Mouse (Mus musculus): ENCODE measurements at regions not wholly inside any gene's neighbourhood (a gene's known extent, or its start where the extent isn't known, plus 50 kb on each side); places are given as distances from the start of the nearest gene placed in this dataset.
A peak's percentile ranks its signal among the peaks of the same experiment; 100 is the strongest.

DNA sequence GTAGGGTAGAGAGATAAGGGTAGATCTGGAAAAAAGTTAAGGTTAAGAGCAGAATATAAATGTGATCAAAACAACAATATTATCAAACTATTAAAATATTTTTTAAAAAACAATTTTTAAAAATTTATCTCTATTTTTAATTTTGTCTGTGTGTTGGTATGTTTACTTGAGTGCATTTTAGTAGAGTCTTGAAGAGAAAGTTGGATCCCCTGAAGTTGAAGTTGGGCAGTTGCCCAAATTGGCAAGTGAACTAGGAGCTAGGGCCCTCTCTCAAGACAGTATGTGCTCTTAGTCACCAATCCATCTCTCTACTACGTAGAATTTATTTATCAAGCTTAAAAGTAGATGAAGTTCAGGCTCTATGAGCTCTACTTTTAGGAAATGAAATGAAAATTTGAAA is 59.9 kb downstream of the Adamts1 start:
- no peak for DNase-seq

DNA sequence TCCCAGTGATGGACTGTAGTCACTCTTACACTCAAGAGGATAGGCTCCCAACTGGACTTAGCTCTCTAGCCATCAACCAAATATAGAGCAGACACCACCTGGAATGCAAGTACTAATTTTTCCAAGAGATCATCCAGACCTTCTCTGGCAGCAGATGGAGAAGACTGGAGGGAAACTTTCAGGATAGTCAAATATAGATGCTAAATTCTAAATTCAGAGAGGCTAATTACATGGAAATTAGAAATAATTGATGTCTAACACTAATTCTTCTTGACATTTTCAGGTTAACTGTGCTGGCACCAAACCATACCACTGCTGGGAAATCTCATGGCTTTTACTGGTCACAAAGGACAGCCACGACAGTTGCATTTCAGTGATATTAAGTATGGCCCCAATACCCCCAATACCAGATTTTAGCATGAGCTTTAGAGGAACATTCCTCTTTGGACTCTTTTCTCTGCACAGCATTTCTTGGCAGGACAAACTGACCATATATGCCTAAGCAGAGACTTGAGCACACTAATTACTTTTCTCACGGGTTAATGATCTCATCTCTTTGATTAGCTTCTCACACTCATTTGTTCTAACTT is 64.2 kb downstream of the Adamts1 start:
- DNase-seq = no peak

DNA sequence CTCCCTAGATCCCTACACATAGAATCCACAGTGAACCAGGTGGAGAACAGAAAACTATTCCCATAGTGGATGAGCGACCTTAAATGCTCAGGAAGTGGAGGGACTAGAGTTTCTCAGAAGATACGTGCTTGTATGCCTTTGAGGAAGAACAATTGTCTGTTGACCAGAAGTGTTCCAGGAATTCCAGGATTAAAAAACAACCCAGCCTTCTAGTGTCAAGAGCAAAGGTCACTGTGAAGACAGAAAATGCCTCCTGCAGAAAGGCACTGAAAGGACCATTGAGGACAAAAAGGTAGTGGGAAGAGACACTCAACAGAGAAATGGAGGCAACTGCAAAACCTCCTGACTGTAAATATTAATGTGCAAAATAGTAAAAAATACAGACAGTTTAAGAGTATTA is 74.9 kb downstream of the Adamts1 start:
- DNase-seq = no peak

DNA sequence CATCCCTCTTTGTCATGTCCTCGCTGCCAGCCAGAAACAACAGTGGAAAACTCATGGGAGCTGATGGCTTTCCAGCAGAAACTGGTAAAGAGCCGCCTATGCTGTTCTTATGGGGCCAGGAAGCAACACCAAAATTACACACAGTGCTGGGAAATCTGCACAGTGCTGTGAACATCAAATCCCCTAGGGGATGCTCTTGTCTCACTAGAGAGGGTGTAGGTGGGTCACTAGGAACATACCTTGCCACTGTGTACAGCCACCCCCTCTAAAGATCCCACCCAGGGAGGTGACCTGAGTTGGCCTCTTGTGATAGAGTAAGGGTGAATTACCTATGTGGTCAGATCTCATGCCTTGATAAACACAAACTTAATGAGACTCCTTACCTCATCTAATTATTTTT is 80.9 kb downstream of the Adamts1 start:
- peak in 1 of 2 experiments; percentile 2 for DNase-seq

DNA sequence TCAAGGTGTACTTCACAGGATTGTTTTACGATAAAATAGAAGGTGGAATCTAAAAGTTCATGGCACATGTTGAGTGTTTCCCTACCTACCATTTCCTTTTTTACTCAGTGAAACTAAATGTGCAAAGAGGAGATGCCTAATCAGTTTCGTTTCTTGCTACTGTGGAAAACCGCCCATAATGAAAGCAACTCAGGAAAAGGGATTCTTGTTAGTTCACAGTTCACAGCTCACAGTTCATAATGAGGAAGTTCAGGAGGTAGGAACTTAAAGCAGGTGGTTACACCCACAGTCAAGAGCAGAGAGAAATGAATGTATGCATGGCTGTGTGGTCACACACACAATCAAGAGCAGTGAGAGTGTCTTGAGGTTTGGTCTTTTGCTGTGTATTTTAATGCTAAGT is 90.6 kb downstream of the Adamts1 start:
- no peak for DNase-seq

DNA sequence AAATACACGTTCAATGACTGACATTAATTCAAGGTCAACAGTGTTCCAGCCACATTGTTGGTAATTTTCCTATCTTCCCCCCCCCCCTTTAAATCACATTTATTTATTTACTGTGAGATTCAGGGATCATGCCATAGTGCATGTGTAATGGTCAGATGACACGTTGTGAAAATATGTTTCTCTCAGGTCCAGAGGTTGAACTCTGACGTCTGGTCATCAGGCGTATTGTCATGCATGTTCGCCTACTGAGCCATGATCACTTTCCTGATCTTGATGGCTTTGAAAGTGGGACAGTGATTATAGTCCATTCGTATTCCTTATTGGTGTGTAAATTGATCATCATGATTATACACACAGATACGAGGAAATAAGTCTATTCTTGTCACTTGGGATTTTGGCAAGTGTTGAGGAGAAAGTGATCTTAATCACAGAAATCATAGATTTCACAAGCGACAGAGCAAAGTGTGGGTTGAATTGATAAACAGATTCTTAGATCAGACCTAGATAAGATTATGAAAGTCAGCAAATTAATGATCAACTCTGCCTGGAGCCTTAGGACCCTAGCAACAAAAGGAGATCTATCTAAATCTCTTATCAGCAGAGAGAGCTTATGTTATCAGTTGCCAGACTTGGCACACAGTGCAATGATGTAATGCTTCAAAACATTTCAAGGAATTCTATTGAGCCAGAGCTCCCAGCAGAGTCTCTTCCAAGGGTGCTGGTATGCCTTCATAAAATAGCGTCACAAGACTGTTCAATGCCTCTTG is 98.5 kb downstream of the Adamts1 start:
- no peak for DNase-seq

DNA sequence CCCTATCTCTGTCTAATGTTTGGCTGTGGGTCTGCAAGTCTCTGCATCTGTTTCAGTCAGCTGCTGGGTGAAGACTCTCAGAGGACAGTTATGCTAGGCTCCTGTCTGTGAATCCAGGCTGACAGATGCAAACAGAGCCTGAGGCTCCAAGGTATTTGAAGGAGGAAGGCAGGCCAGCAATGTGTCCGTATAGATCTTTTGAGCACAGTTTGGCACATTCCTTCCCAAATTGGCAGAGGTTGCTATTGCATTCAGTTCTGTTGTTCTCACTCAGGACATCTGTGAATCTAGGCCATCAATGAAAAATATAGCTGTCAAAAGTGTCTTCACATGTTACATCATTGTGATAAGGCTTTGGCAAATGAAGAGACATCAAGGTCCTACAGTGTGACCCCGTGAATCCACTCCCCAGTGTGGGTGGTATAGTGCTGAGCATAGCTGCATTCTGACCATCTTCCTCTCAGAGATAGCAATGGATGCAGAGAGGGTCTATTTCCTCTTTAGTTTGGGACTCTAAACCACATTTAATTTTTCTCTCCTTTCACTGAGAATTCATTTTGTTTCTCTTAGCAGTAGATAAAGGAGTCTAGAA is 99.9 kb downstream of the Adamts1 start:
- no peak for DNase-seq

DNA sequence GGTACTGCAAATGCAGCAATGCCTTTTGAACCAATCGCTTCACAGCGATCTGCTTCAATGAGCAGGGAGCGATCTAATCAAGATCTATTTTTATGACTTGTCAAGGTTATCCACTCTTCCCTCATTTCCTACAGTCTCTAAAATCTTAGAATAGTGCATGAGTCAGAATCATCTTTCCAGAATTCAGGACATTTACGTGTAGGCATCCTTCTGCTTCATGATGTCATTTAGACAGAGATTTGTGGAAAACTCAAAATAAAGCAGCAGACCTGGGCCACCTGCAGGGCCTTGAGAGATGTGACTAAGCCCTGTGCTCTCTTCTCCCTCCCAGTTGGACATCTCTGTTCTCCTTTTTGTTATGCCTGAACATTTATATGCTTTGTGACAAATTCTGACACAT is 103.6 kb downstream of the Adamts1 start:
- DNase-seq = no peak

DNA sequence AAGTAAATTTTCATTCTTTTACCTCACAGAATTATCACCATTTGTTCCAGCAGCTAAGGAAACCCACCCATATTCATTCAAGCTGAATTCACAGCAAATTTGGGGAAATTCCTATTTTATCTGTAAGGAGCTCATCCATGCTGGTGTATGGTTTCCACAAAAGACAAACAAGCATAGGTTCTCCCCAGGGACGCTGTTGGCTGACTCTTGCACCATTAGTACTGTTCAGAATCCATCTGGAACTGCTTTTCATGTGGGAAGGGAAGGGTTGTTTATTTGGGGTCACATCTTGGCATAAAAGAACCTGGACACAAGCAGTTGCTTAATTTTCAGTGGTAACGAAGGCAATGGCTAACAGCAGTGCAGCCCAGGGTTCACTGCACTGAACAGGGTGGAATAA is 120.2 kb downstream of the Adamts1 start:
- no peak for DNase-seq

DNA sequence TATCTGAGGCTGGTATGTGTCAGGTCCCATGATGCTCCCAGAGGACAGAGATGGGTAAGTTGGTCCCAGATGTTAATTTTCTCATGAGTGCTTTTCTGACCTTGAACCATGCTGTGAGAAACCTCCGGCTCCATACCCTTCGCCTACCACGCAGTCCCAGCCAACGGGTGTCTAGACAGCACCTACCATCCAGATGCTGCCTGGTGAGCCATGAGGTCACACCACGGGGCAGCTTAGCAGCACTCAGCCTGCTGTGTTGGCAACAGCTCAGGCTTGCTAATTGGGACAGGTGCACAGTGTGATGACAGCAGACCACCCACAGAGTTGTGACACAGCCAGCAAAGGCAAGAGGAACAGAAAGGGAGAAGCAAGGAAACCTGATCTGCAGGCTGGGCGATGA is 122.6 kb downstream of the Adamts1 start:
- peak in 1 of 2 experiments; percentile 11 for DNase-seq

DNA sequence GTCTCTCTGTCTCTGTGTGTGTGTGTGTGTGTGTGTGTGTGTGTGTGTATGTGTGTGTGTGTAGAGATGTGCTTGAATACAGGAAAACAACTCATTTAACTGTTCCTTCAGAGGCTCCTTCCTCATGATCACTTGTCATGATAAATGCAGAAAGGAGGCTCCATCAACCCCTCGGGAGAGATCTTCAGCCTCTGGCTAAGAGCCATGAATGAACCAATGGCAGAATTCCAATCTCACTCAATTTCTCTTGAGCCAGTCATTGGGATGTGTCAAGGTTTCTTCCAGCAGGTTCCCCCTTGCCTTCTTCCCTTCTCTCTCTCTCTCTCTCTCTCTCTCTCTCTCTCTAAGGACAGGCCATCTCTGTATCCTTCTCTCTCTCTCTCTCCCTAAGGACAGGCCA is 124.1 kb downstream of the Adamts1 start:
- no peak for DNase-seq

DNA sequence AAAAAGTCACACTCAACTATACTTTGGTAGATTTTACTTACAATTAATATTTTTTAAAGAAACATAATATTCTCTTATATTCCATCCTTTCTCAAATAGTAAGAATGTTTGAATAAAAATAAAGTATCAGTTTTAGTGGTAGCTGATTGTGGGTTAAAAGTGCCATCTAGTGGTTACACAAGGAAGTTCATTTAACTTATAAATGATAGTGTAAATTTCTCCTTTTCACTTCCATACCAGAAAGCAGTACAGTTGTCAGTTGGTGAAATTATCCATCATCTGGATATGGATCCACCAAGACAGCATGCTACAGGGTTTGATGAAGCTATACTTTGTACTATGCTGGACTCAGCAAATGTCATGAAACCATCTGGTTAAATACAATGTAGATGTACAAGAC is 124.7 kb downstream of the Adamts1 start:
- no peak for DNase-seq

DNA sequence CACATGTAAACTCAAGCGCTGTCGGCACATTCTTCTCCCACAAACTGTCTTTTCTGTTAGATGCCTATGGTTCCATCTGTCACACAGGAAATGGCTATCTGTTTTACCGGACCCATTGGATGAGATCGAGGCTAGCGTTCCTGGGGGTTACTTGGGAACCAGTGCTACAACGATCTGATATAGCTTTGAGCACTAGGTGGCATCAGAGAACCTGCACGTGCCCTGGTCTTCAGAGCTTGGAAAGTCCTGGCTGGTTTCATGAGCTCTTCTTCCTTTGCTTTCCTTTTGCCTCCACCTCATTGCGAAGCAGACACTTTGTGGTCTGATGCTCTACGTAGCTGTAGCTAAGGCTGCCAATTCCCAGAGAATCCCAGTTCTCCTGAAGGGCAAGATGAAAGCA is 123.8 kb upstream of the Cyyr1 start:
- peak; percentile 45 to 67 for DNase-seq

DNA sequence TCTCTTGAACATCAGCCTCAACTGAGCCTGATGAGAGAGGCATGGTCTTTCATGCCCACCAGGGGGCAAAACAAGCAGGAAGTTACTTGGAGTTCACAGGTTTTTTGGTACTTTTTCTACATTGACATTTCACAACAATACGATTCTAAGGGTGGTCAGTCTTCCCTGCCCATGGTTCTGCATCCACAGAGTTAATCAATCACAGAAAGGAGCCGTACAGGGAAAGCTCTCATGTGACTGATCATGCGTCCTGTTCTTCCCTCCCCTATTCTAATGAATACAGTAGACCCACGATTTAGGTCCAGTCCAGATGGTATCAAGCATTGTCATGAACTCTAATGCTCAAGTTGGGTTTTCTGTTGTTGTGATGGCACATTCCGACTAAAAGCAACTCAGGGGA is 115.6 kb upstream of the Cyyr1 start:
- DNase-seq = no peak

DNA sequence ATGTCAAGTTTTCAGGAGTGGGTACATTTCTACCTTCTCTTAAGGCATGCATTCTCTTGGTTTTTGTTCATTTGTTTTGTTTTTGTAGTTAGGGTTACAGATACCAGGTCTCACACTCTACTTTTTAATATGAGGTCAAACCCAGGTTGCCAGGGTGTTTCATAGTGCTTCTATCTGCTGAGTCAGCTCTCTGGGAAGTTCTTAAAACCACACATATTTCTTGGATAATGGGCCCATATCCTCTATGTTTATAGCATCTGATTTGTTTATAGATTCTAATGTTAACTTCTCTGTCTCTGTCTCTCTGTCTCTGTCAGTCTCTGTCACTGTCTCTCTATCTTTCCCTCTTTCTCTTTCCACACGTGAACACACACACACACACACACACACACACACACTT is 114.6 kb upstream of the Cyyr1 start:
- DNase-seq = no peak

DNA sequence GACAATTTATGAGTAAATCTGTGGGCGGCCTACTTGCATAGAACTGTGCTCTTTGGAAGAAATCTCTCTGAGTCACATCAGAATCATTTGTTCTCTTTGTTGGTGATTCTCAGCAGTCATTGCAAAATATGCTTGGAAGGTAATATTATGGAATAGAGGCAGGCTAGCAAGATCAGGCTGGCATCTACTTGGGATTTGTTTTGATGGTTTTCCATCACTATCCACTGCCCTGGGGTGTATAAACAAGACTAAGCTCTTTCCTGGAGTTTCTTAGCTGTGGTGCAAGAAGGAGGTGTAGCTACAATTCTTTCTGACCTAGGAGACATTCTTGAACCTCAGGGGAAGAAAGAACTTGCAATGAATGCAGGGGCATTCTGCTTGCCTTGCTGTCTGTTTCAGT is 96.3 kb upstream of the Cyyr1 start:
- no peak for DNase-seq

DNA sequence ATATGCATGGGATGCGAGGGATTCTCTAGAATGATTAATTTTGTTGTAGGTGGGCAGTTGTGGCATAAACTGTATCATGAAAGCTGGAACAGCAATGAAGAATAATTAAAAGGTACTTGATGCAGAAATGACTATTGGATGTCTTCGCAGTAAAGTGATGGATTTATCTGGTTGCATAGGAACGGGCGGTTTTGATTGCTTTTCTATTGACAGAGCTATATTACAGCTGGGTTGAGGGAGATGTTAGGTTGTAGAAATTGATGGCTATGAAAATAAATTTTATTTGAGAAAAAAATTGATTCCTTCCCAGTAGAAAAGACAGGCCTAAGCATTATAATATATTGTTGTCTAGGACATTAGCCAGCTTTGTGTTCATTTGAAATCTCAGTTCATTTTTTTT is 87.8 kb upstream of the Cyyr1 start:
- no peak for DNase-seq

DNA sequence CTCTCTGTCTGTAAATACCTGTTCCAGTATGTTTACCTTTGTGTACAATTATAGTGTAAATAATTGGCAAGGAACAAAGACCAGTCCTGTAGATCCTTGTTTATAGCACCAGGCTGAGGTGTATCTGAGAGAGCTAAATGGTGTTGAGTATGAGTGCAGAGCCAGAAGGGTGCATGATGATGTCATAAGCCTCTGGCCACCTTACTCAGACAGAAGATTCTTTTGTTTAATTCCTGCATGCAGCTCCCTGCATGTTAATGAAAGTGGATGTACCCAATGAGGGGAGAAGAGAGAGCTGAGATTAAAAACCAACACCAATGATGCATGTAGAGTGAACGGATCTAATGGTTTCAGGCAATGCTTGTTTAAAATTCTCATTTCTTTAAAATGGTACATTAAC is 83.9 kb upstream of the Cyyr1 start:
- DNase-seq = no peak

DNA sequence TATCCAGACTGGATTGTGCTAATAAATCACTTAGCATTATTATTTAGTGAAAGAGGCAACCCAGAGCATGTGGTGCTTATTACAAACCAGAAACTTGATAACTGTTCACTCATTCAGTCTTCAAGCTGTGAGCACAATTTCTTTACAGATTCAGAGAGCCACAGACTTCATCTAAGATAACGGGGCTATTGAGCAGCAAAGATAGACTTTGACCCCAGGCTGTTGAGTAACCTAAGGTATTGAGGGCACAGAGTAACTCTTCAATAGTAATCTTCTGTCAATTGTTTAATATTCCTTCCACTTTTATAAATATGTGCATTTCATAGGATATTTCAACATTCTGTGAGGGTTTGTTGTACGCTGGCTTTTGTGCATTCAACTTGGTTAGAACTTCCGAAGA is 76.5 kb upstream of the Cyyr1 start:
- DNase-seq = no peak

DNA sequence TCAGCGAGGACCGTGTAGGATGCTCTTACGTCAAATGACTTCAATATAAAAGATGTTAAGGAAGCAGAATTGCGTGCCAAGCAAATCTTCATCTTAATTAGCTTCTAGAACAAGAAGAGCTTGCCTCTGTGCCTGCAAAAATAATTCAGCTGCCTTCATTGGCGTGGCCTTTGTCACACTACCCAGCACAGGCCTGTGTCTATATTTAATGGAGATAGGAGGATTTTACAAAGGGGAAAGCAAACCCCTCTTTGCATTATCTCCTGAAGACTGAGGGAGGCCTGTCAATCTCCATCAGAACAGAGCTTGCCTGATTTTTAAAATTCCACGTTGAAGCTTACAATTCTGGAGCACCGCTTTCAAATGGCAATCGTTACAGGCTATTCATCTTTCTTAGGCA is 71.3 kb upstream of the Cyyr1 start:
- DNase-seq = no peak

DNA sequence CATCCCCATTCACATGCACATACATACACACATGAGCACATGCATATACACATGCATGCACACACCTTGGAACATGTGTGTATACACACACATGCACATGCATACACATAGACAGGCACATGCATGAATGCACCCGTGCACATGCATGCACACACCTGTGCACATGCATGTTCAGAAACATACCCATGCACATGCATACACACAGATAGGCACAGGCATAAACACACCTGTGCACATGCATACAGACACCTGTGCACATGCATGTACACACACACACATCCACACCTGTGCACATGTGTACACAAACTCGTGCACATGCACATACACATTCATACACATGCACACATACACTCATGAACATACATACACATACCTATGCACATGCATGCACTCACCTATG is 50.9 kb upstream of the Cyyr1 start:
- no peak for DNase-seq
